Mouse (Mus musculus): ENCODE measurements around the gene Mon2. TPM values are rescaled to one million over a fixed set of nuclear protein-coding genes. Genes with fewer than 3 reads are reported as not detected.

The Mon2 gene
- polyA plus RNA-seq, 1 experiment from 2014 or later = 25.6 TPM

DNA sequence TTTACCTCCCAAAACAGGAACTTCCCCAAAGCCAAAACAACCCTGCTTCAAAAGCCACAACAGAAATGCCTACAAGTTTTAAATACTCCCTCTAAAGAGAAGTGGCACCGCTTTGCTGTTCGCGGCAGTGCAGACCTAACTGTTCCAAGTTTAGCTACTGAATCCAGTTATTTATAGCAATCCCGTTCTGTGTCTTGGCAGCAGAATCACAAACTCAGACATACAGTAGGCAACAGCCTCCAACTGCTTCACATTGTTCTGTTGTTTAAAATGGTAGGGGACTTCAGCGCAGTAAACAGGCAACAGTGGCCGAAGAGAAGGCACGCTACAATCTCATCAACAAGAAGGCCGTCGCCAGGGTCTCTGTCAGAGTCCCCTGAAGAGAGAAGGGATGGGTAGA, 85.3 kb downstream of the Mon2 start:
- H3K4me3 ChIP-seq (replicated peaks; ENCODE audit: low read length) = no peak overlapping the region
- WGBS = 71% methylated on average over 9 of the region's 9 CpGs
- no peak overlapping the region for H3K9ac ChIP-seq (replicated peaks; ENCODE audit: low read depth, low read length)
- no peaks in the 10 kb centered on the region for H3K27me3 ChIP-seq (replicated peaks; ENCODE audit: control insufficient read depth, insufficient read depth, low read length)
- peaks cover 10% of the 10 kb centered on the region for H3K36me3 ChIP-seq (ENCODE audit: control insufficient read depth, insufficient read depth)
- peaks cover 17% of the 10 kb centered on the region for H3K4me1 ChIP-seq (replicated peaks; ENCODE audit: control insufficient read depth, insufficient read depth, low read length)
- H3K27ac ChIP-seq (ENCODE audit: low read length) = peak overlapping the region; percentile 86
- H3K4me2 ChIP-seq (ENCODE audit: low read length) = no peak overlapping the region
- ATAC-seq = peak; percentile 24; the same call in 1 of the 2 replicates
- 0 out of 2 replicates have a peak, but pooled peaks cover under 1% of the 10 kb centered on the region for H3K9me3 ChIP-seq (ENCODE audit: control insufficient read depth, low read length)

DNA sequence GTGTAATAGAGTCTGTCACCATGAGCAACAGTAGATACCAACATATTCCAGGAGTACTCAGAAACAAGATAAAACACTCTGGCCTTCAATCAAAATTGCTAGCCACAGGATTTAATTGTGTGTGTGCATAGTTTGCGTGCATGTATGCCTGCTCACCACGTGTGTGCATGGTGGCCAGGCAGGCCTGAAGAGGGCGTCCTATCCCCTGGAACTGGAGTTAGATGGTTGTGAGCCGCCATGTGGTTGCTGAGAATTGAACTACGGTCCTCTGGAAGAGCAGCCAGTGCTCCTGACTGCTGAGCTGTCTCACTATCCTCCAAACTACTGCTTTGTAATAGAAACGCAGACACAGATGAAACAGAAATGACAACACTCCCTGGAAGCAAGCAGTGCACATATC, 85.7 kb downstream of the Mon2 start:
- no peak for ATAC-seq
- Histone ChIP-seq H3K4me2 (ENCODE audit: low read length) (0 out of 2 replicates have a peak overlapping the region, but pooled peaks have one; percentile 9), H3K27ac (ENCODE audit: low read length) (peak overlapping the region; percentile 86)

DNA sequence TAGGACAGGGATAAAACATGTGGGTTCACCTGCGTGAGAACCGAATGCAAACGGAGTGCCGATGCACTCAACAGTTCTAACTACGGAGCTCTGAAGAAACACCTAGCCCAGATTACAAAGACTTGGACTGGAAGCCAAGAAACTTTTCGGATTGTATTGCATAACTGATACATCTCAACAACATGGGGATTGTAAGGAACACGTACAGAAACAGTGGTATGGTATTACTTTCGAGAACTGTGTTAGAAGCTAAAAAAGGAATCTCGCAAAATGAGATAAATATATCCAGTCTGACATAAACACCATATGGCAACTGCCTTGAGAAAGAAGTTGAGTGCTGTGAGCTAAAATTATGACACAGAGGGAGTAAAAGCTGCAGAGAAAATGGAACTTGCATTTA, 86.4 kb downstream of the Mon2 start:
- Histone ChIP-seq H3K27ac (ENCODE audit: low read length) (no peak overlapping the region), H3K4me2 (ENCODE audit: low read length) (no peak overlapping the region), H3K9ac (replicated peaks; ENCODE audit: low read depth, low read length) (no peak overlapping the region), H3K4me3 (replicated peaks; ENCODE audit: low read length) (no peak overlapping the region), H3K36me3 (ENCODE audit: control insufficient read depth, insufficient read depth) (peaks cover 4% of the 10 kb centered on the region; the same call in 1 of the 2 replicates), H3K27me3 (replicated peaks; ENCODE audit: control insufficient read depth, insufficient read depth, low read length) (no peaks in the 10 kb centered on the region), H3K4me1 (replicated peaks; ENCODE audit: control insufficient read depth, insufficient read depth, low read length) (peaks cover 17% of the 10 kb centered on the region), H3K9me3 (ENCODE audit: control insufficient read depth, low read length) (no peaks in the 10 kb centered on the region)
- no peak for ATAC-seq
- 85% methylated on average over 9 of the region's 9 CpGs for WGBS

More for the DNA sequence above, 85.7 kb downstream of the Mon2 start:
- 91% methylated on average over 6 of the region's 6 CpGs for WGBS
- Histone ChIP-seq H3K27me3 (replicated peaks; ENCODE audit: control insufficient read depth, insufficient read depth, low read length) (no peaks in the 10 kb centered on the region), H3K4me1 (replicated peaks; ENCODE audit: control insufficient read depth, insufficient read depth, low read length) (peaks cover 17% of the 10 kb centered on the region), H3K4me3 (replicated peaks; ENCODE audit: low read length) (no peak overlapping the region), H3K9me3 (ENCODE audit: control insufficient read depth, low read length) (no peaks in the 10 kb centered on the region), H3K9ac (replicated peaks; ENCODE audit: low read depth, low read length) (no peak overlapping the region), H3K36me3 (ENCODE audit: control insufficient read depth, insufficient read depth) (peaks cover 7% of the 10 kb centered on the region; the same call in 1 of the 2 replicates)

DNA sequence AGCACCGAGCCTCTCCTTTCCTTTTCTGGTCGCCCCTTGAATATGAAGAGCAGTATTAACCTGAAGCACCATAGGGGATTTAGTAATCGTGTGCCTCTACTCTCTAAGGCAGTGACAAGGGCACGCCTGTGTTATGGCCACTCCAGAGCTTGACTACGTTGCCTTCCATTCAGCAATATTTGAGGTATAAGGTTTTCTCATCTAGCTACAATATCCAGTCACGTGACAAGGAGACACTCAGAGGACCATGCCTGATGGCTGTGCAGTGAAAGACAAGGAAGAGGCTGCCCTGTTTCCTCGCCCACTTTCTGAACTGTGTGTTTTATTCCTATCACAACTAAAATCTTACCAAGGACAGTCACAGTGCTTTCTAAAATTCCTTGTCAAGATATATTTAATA, 87.9 kb downstream of the Mon2 start:
- no peak overlapping the region for H3K27ac ChIP-seq (ENCODE audit: low read length)
- no peak overlapping the region for H3K9ac ChIP-seq (replicated peaks; ENCODE audit: low read depth, low read length)
- H3K9me3 ChIP-seq (ENCODE audit: control insufficient read depth, low read length) = no peaks in the 10 kb centered on the region
- ATAC-seq = no peak
- no peaks in the 10 kb centered on the region for H3K36me3 ChIP-seq (ENCODE audit: control insufficient read depth, insufficient read depth)
- H3K4me2 ChIP-seq (ENCODE audit: low read length) = no peak overlapping the region
- H3K4me1 ChIP-seq (replicated peaks; ENCODE audit: control insufficient read depth, insufficient read depth, low read length) = peaks cover 25% of the 10 kb centered on the region
- no peaks in the 10 kb centered on the region for H3K27me3 ChIP-seq (replicated peaks; ENCODE audit: control insufficient read depth, insufficient read depth, low read length)
- no peak overlapping the region for H3K4me3 ChIP-seq (replicated peaks; ENCODE audit: low read length)
- WGBS = 87% methylated on average over 7 of the region's 7 CpGs

DNA sequence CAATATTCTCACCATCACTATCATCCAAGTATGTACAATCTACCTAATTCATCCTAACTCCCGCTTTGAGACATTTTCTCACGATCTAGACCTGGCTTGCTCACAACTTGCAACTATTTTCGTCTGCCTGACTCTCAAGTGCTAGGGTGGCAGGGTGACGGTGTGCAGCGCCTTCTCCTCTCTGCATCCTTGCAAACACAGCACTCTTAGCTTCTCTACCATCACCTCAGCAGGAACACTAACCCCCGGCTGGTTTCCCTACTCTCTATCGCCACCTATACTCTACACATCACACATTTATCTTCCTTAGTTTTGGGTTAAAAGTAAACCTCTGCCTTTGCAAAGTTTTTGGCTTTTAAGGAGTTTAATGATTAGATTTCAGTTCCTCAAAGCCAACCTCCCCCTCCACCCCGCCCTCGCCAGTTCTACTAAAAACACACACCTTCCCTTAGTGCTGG, 88.6 kb downstream of the Mon2 start:
- Histone ChIP-seq H3K9ac (replicated peaks; ENCODE audit: low read depth, low read length) (no peak overlapping the region), H3K36me3 (ENCODE audit: control insufficient read depth, insufficient read depth) (no peaks in the 10 kb centered on the region), H3K27ac (ENCODE audit: low read length) (no peak overlapping the region), H3K27me3 (replicated peaks; ENCODE audit: control insufficient read depth, insufficient read depth, low read length) (no peaks in the 10 kb centered on the region), H3K9me3 (ENCODE audit: control insufficient read depth, low read length) (no peaks in the 10 kb centered on the region), H3K4me1 (replicated peaks; ENCODE audit: control insufficient read depth, insufficient read depth, low read length) (peaks cover 32% of the 10 kb centered on the region), H3K4me2 (ENCODE audit: low read length) (no peak overlapping the region), H3K4me3 (replicated peaks; ENCODE audit: low read length) (no peak overlapping the region)
- 27% methylated on average over 9 of the region's 9 CpGs for WGBS
- ATAC-seq = 0 out of 2 replicates have a peak, but pooled peaks have one; percentile 22

DNA sequence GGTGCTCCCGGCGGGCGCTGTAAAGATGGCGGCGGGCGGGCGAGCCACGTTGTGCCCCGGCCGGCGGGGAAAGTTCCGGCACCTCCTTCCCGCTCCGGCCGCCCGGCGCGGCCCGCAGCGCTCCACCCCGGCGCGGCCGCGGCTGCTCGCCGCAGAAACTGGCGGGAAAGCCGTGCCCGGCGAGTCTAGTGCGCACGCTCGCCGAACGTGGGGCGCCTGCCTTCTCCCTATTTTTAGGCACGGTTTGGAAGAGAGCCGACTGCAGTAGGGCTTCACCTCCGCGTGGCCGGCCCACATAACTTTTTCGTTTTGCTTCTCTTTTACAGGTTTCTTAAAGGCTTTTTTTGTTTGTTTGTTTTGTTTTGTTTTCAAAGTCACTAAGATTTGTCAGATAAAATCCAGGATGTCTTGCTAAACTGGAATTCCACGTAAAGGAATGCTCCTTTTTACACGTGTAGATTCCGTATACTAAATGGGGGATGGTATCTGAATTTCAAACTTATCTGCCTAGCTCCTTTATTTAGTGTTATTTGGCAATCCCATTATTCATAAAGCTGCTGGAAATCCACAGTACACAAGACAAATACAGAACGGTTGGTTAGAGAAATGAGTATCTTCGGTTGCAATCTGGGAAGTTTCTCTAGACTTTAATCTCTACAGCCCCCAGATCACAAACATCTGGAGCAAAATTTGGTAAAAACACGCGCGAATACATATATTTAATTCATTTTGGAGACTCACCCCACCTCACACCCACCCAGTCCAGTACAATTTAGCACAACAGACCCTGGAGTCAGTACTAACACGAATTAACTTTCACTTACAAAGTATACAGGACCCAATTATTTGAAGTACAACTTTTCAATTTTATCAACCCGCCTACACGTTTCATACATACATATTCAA, 89.7 kb downstream of the Mon2 start:
- H3K4me1 ChIP-seq (replicated peaks; ENCODE audit: control insufficient read depth, insufficient read depth, low read length) = peaks cover 31% of the 10 kb centered on the region
- peak overlapping the region; percentile 99 for H3K27ac ChIP-seq (ENCODE audit: low read length)
- ATAC-seq = peak; percentile 76
- H3K36me3 ChIP-seq (ENCODE audit: control insufficient read depth, insufficient read depth) = no peaks in the 10 kb centered on the region
- no peaks in the 10 kb centered on the region for H3K27me3 ChIP-seq (replicated peaks; ENCODE audit: control insufficient read depth, insufficient read depth, low read length)
- 11% methylated on average over 47 of the region's 54 CpGs for WGBS
- H3K9me3 ChIP-seq (ENCODE audit: control insufficient read depth, low read length) = no peaks in the 10 kb centered on the region
- peak overlapping the region; percentile 81 for H3K4me3 ChIP-seq (replicated peaks; ENCODE audit: low read length)
- H3K4me2 ChIP-seq (ENCODE audit: low read length) = peak overlapping the region; percentile 62
- peak overlapping the region; percentile 98 for H3K9ac ChIP-seq (replicated peaks; ENCODE audit: low read depth, low read length)

DNA sequence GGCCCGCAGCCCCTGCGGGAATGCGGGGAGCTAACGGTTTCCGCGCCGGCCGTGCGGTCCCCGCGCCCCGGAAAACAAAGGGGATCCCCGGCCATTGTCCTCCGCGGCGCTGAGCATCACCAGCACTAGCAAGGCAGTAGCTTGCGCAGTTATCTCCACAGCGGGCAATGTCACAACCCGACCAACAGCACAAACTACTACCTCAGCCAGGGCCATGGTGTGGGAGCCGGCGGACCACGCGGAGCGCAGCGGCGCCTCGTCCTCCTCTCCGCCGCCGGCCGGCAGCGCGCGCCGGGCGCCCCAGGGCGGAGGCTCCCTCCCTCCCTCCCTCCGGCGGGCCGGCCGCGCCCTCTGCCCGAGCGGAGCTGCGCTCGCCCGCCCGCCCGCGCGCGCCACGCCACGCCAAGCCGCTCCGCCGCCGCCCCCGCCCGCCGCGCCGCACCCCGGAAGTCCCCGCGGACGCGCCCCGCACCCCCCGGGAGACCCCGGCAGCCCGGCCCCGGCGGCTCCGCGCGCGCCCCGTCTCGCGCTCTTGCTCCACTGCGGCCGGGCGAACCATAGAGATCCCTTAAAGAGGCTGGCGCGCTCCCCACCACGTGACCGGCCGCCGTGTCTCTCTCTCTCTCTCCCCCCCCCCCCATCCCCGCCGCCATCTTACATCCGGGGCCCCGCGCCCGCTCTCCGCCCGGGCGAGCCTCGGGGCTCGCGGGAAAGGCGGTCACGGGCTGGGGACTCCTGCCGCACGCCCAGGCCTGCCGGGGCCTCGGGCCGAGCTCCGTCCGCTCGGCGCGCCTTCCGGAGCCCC, 90.6 kb downstream of the Mon2 start:
- WGBS = under 1% methylated on average over 75 of the region's 115 CpGs
- Histone ChIP-seq H3K4me3 (replicated peaks; ENCODE audit: low read length) (peak overlapping the region; percentile 81), H3K36me3 (ENCODE audit: control insufficient read depth, insufficient read depth) (peaks cover under 1% of the 10 kb centered on the region; the same call in 1 of the 2 replicates), H3K4me2 (ENCODE audit: low read length) (peak overlapping the region; percentile 73), H3K4me1 (replicated peaks; ENCODE audit: control insufficient read depth, insufficient read depth, low read length) (peaks cover 26% of the 10 kb centered on the region), H3K27ac (ENCODE audit: low read length) (peak overlapping the region; percentile 99), H3K9me3 (ENCODE audit: control insufficient read depth, low read length) (no peaks in the 10 kb centered on the region), H3K9ac (replicated peaks; ENCODE audit: low read depth, low read length) (peak overlapping the region; percentile 98), H3K27me3 (replicated peaks; ENCODE audit: control insufficient read depth, insufficient read depth, low read length) (no peaks in the 10 kb centered on the region)
- peak; percentile 85 for ATAC-seq

DNA sequence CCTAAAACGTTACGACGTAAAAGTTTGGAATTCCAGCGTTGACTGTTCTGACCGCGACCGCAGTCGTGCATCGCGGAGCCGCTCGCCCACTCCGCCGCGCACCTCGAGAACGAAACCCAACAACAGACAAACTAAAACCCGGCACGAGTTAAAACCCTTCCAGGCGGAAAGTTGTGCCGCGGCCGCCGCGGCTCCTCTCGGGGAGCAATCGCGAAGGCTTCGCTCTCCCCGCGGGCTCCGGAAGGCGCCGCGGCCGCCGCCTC, 91.1 kb downstream of the Mon2 start:
- Histone ChIP-seq H3K4me3 (replicated peaks; ENCODE audit: low read length) (peak overlapping the region; percentile 81), H3K36me3 (ENCODE audit: control insufficient read depth, insufficient read depth) (peaks cover 4% of the 10 kb centered on the region), H3K4me1 (replicated peaks; ENCODE audit: control insufficient read depth, insufficient read depth, low read length) (peaks cover 26% of the 10 kb centered on the region), H3K27ac (ENCODE audit: low read length) (peak overlapping the region; percentile 99), H3K4me2 (ENCODE audit: low read length) (peak overlapping the region; percentile 73), H3K9me3 (ENCODE audit: control insufficient read depth, low read length) (no peaks in the 10 kb centered on the region), H3K9ac (replicated peaks; ENCODE audit: low read depth, low read length) (peak overlapping the region; percentile 98), H3K27me3 (replicated peaks; ENCODE audit: control insufficient read depth, insufficient read depth, low read length) (no peaks in the 10 kb centered on the region)
- WGBS = under 1% methylated on average over 37 of the region's 37 CpGs
- 0 out of 2 replicates have a peak, but pooled peaks have one; percentile 1 for ATAC-seq
